Mouse (Mus musculus): ENCODE data around the gene Emc6. TPM values are rescaled to one million over a fixed set of nuclear protein-coding genes. Genes with fewer than 3 reads are reported as not detected.

The Emc6 gene
- polyA plus RNA-seq (2015; fragmentation: Illumina TruSeq; extraction: RNeasy Lipid Tissue Mini Kit (QIAGEN cat#74804); ENCODE audit: insufficient read depth, low read depth, low replicate concordance), result 14.7 TPM

DNA sequence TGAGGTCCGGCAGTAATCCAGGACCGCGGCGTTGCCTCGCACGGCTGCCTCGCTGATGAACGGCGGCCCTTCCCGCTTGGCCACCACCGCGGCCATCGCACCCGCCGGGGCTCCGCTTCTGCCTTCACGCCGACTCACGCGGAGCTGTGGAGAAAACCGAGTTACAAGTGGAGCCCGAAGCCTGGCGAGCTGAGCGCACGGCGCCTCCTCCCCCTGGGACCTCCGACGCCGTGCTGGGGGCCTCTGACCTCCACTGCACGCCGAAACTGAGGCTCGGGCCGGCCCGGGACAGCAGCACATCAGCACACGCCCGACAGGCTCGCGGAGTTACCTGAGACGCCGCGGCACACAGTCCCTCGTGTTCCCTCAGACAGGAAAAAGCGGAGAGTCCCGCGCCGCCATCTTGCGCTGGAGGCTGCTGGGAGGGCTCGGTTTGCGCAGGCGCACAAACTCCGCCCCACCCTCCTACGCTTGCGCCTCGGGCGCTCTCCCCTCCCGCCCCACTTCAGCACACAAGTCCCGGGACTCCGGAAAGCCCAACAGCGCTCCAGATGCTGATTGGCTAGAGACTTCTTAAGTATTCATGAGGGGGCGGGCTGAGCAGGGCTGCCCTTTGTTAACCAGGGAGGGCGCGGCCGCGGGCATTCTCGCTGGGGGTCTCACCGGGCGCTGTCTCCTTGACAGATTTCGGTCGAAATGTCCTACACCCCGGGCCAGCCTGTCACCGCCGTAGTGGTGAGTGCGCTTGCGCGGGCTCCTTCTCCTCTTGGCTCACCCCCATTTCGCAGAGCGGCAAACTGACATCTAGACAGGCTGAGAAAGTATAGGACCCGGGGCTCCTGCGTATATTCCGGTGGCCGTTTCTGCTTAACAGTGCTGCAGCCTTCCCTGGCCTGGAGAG, at the start of gene Emc6, which contains the start of gene Tax1bp3:
Gene Emc6, minus strand, starts transcription at position 430 of the 901 bp plus-strand sequence.
Gene Tax1bp3, plus strand, starts transcription at position 476 of the 901 bp plus-strand sequence.

DNA sequence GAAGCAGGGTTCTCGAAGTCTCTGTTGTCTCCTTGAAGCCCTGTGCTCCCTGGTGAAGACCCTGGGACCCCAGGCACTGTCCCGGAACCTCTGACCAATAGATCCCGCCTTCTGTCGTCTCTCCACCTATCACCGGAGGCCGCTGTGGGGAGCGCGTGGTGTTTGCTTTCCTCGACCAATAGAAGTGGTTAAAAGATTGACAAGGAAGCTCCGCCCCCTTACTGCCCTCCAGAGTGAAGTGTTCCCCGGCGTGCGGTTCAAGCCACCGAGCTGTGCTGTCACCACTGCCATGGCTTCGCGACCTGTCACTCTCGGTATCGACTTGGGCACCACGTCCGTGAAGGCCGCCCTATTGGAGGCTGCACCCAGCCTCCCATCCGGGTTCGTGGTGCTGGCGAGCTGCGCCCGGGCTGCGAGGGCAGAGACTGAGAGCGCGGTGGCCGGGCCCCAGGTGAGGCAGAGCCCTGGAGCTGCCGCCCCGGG, 22.4 kb upstream of the Emc6 start, which contains the start of gene Shpk:
Gene Shpk, plus strand, starts transcription at position 231 of the 483 bp plus-strand sequence.

DNA sequence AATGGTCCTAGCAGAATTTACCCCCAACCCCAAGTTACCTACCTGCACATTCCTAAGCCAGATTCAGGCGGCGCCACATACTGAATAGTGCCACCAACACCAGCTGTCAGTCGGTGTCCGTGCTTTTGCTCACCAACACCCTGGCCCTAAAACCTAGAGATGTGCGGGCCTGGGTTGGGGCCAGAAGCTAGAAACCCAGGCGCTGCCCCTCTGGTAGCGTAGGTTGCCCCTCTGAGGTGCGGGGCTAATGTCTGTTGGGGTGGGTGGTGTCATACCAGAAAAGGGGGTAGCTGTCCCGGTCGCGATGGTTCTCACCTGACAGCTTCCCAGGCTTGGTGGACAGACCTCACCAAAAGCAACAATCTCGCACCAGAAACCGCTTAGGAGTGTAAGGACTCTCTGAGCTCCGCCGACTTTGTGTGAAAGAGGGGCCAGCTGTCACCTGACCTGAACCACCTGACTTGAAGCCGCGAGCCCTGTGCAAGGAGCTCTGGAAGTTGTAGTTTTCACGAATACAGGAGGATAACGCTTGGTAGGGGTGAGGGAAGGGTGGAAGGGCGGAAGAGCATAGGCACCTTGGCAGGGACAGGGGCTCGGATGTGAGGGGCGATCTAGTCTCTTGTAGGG, 21.9 kb upstream of the Emc6 start, which contains the start of gene Ctns:
Gene Ctns, minus strand, starts transcription at position 440 of the 627 bp plus-strand sequence.

DNA sequence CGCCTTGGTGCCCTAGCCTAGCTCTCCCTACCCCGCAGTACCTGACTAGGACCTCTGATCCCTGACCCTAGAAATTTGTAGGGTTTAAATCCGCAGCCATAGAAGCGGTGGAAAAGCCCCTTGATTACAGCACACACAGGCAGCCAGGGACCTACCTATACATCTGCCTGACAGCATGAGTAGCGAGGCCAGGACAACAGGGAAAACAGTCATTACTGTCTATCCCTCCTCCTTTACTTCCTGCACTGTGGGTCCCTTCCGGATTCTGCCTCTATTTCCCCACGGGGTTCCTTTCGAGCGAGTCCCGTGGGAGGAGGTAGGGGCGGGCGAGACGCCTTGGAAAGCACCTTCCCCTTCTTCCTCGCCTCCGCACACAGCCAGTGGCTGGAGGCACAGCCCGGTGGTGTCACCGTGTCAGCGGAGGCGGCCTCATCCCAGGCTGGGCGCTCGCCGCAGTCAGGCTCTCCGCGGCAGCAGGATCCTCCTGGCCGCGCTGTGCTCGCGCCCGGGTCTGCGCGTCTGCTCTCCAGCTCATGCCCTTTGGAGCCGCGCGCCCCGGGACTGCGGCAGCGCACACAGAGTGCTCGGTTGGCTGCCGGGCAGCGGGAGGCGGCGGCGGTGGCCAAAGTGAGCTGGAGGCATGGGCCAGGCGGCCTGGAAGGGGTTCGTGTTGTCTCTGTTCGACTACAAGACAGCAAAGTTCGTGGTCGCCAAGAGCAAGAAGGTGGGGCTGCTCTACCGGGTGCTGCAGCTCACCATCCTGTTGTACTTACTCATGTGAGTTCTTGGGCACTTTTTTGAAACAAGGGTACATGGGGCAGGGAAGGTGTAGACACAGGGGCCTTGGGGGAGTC, 16.7 kb downstream of the Emc6 start, which contains the start of gene P2rx5:
Gene P2rx5, plus strand, starts transcription at position 465 of the 854 bp plus-strand sequence.

DNA sequence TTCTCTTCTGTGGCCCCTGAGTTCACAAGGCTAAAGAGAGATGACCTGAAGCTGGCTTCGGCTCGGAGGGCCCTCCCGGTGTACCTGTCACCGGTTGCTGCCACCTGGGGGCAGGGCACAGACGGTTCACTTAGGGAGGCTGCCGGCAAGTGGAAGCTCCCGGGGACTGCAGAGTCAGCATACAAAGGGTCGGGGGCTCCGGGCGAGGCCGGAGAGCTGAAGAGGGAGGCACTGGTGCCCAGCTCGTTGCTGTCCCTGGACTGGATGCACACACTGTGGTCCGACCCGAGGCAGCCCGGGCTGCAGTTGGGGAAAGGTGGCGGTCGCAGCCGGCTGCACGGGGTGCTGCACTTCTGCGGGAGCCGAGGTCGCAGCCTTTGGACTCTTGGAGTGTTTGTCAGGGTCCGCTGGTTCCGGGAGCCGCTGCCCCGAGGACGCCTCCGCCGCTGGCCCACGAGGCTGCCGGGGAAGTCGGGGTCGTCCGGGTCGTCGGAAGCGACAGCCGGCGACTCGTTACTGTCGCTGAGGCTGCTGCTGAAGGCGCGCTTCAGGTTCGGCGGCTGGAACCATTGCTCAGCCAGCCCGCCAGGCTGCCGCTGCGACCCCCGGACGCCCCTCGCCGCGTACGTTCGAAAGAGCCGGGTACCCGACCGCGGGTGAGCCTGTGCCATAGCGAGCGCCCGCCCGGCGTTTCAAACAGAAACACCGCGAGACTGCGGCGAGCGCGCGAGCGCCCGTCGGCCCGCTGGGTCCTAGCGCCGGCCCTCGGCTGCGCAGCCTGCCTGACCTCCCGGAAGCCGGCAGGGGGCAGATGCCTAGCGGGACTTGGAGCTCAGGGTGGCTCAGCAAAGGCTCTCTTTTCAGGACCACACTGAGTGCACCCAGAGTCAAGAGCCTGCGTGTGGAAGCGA, 39.0 kb downstream of the Emc6 start, which contains the start of gene Haspin:
Gene Haspin, minus strand, starts transcription at position 704 of the 911 bp plus-strand sequence.

Other genes starting within 250 kb of the Emc6 start
- gene Atp2a3, start 215.9 kb downstream of the Emc6 start, polyA plus RNA-seq (2015; fragmentation: Illumina TruSeq; extraction: RNeasy Lipid Tissue Mini Kit (QIAGEN cat#74804); ENCODE audit: insufficient read depth, low read depth, low replicate concordance), result 35.0 TPM
- 52.6 TPM for gene P2rx1, start 177.9 kb downstream of the Emc6 start, polyA plus RNA-seq (2015; fragmentation: Illumina TruSeq; extraction: RNeasy Lipid Tissue Mini Kit (QIAGEN cat#74804); ENCODE audit: insufficient read depth, low read depth, low replicate concordance)
- 6.9 TPM for gene Camkk1, start 158.0 kb downstream of the Emc6 start, polyA plus RNA-seq (2015; fragmentation: Illumina TruSeq; extraction: RNeasy Lipid Tissue Mini Kit (QIAGEN cat#74804); ENCODE audit: insufficient read depth, low read depth, low replicate concordance)
- 1.5 TPM for gene Ncbp3, start 129.3 kb downstream of the Emc6 start, polyA plus RNA-seq (2015; fragmentation: Illumina TruSeq; extraction: RNeasy Lipid Tissue Mini Kit (QIAGEN cat#74804); ENCODE audit: insufficient read depth, low read depth, low replicate concordance)
- gene Itgae, start 86.5 kb downstream of the Emc6 start, polyA plus RNA-seq (2015; fragmentation: Illumina TruSeq; extraction: RNeasy Lipid Tissue Mini Kit (QIAGEN cat#74804); ENCODE audit: insufficient read depth, low read depth, low replicate concordance), result not detected
- not detected for gene Haspin, start 38.7 kb downstream of the Emc6 start, polyA plus RNA-seq (2015; fragmentation: Illumina TruSeq; extraction: RNeasy Lipid Tissue Mini Kit (QIAGEN cat#74804); ENCODE audit: insufficient read depth, low read depth, low replicate concordance)
- not detected for gene P2rx5, start 16.6 kb downstream of the Emc6 start, polyA plus RNA-seq (2015; fragmentation: Illumina TruSeq; extraction: RNeasy Lipid Tissue Mini Kit (QIAGEN cat#74804); ENCODE audit: insufficient read depth, low read depth, low replicate concordance)
- gene Tax1bp3, start within 50 bp of the Emc6 start, polyA plus RNA-seq (2015; fragmentation: Illumina TruSeq; extraction: RNeasy Lipid Tissue Mini Kit (QIAGEN cat#74804); ENCODE audit: insufficient read depth, low read depth, low replicate concordance), result 16.3 TPM
- 8.1 TPM for gene Ctns, start 22.0 kb upstream of the Emc6 start, polyA plus RNA-seq (2015; fragmentation: Illumina TruSeq; extraction: RNeasy Lipid Tissue Mini Kit (QIAGEN cat#74804); ENCODE audit: insufficient read depth, low read depth, low replicate concordance)
- 3.1 TPM for gene Shpk, start 22.4 kb upstream of the Emc6 start, polyA plus RNA-seq (2015; fragmentation: Illumina TruSeq; extraction: RNeasy Lipid Tissue Mini Kit (QIAGEN cat#74804); ENCODE audit: insufficient read depth, low read depth, low replicate concordance)
- not detected for gene Trpv1, start 57.3 kb upstream of the Emc6 start, polyA plus RNA-seq (2015; fragmentation: Illumina TruSeq; extraction: RNeasy Lipid Tissue Mini Kit (QIAGEN cat#74804); ENCODE audit: insufficient read depth, low read depth, low replicate concordance)
- gene Trpv3, start 90.4 kb upstream of the Emc6 start, polyA plus RNA-seq (2015; fragmentation: Illumina TruSeq; extraction: RNeasy Lipid Tissue Mini Kit (QIAGEN cat#74804); ENCODE audit: insufficient read depth, low read depth, low replicate concordance), result not detected
- 1.7 TPM for gene Aspa, start 152.6 kb upstream of the Emc6 start, polyA plus RNA-seq (2015; fragmentation: Illumina TruSeq; extraction: RNeasy Lipid Tissue Mini Kit (QIAGEN cat#74804); ENCODE audit: insufficient read depth, low read depth, low replicate concordance)
- gene Gm49340, start 152.7 kb upstream of the Emc6 start, polyA plus RNA-seq (2015; fragmentation: Illumina TruSeq; extraction: RNeasy Lipid Tissue Mini Kit (QIAGEN cat#74804); ENCODE audit: insufficient read depth, low read depth, low replicate concordance), result not detected
- not detected for gene Spata22, start 152.7 kb upstream of the Emc6 start, polyA plus RNA-seq (2015; fragmentation: Illumina TruSeq; extraction: RNeasy Lipid Tissue Mini Kit (QIAGEN cat#74804); ENCODE audit: insufficient read depth, low read depth, low replicate concordance)
- not detected for gene Olfr20, start 173.7 kb upstream of the Emc6 start, polyA plus RNA-seq (2015; fragmentation: Illumina TruSeq; extraction: RNeasy Lipid Tissue Mini Kit (QIAGEN cat#74804); ENCODE audit: insufficient read depth, low read depth, low replicate concordance)
- not detected for gene Olfr376, start 194.2 kb upstream of the Emc6 start, polyA plus RNA-seq (2015; fragmentation: Illumina TruSeq; extraction: RNeasy Lipid Tissue Mini Kit (QIAGEN cat#74804); ENCODE audit: insufficient read depth, low read depth, low replicate concordance)
- gene Olfr1, start 222.6 kb upstream of the Emc6 start, polyA plus RNA-seq (2015; fragmentation: Illumina TruSeq; extraction: RNeasy Lipid Tissue Mini Kit (QIAGEN cat#74804); ENCODE audit: insufficient read depth, low read depth, low replicate concordance), result not detected

Measured in pancreas, adult 10 weeks (tissue).